Mouse (Mus musculus) erythroblast, embryonic 14.5 days (primary cell): ENCODE data around the gene Ankrd66.

Experiments used
- GATA1 ChIP-seq: IDR thresholded peaks from 2 replicates; pipeline ENCODE4 v1.6.1; 2012; ENCODE audit warnings: low read length, inconsistent platforms, mixed read lengths
- TAL1 ChIP-seq: IDR thresholded peaks from 3 replicates; pipeline ENCODE4 v1.6.1; 2012; ENCODE audit warnings: low read length, inconsistent platforms, mixed read lengths

- TF ChIP-seq TAL1 (no peak), GATA1 (no peak)
Observed at GRCm38 (mm10) chr17:43557104-43557503, 13.7 kb upstream of the Ankrd66 start.
